Mouse (Mus musculus) T-helper 1 cell (primary cell): ENCODE data around the gene Nt5c1b.

Source experiments
- in situ Hi-C: fragments of 300-600 bp; cut with MboI, MseI; formaldehyde crosslinking; loops from one replicate; pipeline ENCODE4 v1.15.1; 2025; ENCODE audit warnings: high pct_unique_total_duplicates

The Nt5c1b gene

DNA sequence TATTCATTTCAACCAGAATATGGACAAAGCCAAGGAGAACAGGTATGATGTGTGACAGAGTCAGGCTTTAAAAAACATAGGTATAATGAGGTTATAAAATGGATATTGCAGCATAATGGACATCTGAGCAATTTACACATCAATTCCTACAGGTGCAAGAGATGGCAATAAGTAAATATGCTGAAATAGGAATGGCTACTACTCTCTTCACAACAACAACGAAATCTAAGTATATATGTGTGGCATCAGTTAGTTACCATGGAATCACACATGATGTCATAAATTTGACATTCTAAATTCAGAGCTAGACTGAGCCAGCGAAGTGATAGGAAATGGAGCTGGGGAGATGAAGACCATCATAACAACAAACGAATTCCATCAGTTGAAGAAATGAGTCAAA is at the start of gene Nt5c1b:
Nt5c1b (plus strand) TSS at position 301 of the 400 bp plus-strand sequence.
- in situ Hi-C loops = no loop called here

DNA sequence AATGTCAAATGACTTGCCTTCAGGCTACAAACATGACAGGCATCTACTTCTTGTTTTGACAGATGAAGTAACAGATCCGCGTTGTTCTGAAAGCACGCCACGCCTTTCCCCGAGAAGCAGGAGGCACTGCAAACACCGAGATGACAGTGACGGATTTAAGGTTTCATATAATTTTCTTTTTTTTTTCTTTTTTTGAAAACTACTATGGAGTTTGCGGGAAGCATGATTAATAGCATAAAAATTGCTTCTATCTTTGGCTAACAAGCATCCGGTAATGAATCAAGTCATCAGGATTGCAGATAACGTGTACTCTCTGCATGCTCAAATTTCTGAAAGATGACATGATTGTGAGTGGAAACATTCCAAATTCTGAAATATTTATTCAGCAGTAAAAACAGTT is 42.1 kb upstream of the Nt5c1b start:
- in situ Hi-C loops = no loop called here

GRCm38 (mm10) chr12:10329460-10329859 is 40.3 kb upstream of the Nt5c1b start:
- in situ Hi-C loops = no loop called here

DNA sequence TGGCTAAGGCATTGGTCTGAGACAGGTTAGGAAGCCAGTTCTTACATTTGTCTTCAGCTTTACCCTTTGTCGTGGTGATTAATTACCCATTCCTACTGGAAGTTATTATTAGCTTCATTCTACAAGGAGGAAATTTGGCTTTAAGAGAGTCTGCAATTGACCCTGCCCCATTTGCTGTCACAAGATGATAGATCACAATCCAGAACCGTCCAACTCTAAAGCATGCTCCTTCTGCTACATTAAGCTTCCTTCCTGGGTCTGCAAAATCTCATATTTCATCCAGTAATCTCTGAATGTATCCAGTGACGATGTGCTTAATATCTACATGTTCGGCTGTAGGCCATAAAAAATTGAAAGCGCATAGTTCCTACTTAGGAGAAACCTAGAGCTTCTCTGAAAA is 29.2 kb upstream of the Nt5c1b start:
- in situ Hi-C loops = no loop called here

- in situ Hi-C loops = no loop called here
Measured at GRCm38 (mm10) chr12:10350706-10351105, 19.1 kb upstream of the Nt5c1b start.

DNA sequence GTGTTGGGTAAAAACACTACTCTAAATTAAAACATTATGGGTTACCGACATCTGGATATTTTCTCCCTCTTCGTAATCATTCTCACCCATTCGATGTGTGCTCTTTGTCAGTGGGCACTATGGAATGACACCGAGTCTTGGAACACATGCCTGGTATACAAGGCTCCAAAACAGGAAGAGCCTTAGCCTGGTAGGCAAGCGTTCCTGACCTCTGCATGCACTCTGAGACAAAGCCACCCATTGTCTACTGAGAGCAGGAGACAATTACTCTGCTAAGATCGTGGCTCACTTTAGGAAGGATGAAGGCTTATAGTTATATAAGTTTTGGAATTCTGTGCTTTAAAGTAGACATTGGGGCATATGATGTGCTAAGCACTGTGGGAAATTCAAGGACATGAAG is 12.0 kb upstream of the Nt5c1b start:
- in situ Hi-C loops = no loop called here

GRCm38 (mm10) chr12:10390671-10391441 is 21.1 kb downstream of the Nt5c1b start, which contains the start of gene Rdh14:
Gene Rdh14 (plus strand): TSS chr12:10390772.
- in situ Hi-C loops = no loop called here

- in situ Hi-C loops = loop anchor here (10.0 kb wide), 1 partner anchor 584 kb away; no protein-coding TSS in a partner anchor
Measured at GRCm38 (mm10) chr12:10400788-10401187, 31.0 kb downstream of the Nt5c1b start.

GRCm38 (mm10) chr12:10402421-10403115 is 32.8 kb downstream of the Nt5c1b start:
- in situ Hi-C loops = loop anchor here (10.0 kb wide), 1 partner anchor 582 kb away; no protein-coding TSS in a partner anchor

GRCm38 (mm10) chr12:10410511-10411179 is 40.9 kb downstream of the Nt5c1b start:
- in situ Hi-C loops = no loop called here

DNA sequence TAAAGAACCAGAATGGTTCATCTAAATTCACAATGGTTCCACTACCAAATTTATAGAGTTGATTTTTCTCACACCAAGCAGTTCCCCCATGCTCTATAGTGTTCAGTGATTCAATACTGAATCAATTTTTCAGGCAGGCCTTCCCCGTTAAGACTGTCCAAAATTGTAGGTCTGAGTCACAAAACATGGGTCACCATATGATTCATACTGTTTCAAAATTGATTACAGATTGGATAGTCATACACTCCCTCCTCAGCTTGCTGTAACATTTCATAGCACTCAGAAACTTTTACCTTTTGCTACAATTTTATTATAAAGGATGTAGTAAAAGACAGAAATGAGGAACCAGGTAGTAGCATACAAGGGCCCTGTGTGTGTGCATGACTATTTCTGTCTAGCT is 41.7 kb downstream of the Nt5c1b start:
- in situ Hi-C loops = no loop called here

- in situ Hi-C loops = no loop called here
Measured at GRCm38 (mm10) chr12:10422347-10422746, 52.6 kb downstream of the Nt5c1b start.

DNA sequence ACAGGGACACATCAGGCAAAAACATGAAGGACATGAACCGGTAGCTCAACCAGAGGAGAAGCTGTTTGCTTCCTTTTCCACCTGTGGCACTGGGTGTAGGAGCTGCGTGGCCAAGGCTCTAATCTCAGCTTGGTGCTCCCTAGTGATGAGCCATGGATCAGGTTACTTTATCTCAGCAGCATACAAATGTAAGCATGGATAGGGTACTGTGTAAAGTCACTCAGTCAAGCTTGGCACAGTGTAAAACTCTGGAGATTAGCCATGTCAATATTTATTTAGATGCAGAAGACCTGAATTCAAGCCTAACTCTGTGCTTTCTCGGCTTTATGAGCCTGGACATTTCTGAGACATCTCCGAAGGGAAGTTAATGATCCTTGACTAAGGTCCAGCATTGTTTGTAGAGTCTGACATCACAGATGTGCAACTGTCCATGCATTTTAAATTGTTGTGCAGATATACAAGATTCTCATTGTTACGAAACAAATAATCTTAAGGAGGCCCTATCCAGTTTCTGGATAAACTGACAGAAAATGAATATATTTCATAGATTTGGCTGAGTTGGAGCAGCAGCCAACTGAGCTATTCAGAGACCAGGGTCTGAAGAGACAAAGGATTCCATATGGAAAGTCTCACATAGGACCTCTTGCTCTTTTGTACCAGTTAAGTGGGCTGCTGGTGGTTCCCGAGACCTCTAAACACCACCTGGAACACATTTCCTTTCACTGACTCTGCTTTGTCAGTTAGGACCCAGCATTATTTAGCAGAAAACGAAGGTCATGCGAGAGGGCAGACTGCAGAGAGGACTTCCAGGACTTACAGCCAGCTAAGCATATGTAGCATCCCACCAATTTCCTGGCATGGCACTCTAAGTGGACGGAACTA is 56.5 kb downstream of the Nt5c1b start:
- in situ Hi-C loops = no loop called here

DNA sequence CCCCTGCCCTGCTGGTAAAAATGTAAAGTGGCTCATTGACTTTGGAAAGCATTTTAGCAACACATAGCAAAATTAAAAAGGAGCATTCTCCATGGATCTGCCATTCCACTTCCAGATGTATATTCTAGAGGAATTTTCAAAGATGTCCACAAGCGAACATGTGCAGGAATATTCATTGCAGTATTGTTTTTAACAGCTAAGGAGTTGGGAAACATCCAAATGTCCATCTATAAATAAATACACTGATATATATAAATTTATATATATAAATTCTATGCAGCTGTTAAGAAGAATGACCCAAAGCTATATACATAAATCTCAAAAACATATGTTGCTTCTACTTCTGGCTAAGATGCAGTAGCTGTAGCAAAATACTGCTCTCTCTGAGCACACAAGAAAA is 61.2 kb downstream of the Nt5c1b start:
- in situ Hi-C loops = no loop called here

GRCm38 (mm10) chr12:10438054-10439001 is 68.6 kb downstream of the Nt5c1b start:
- in situ Hi-C loops = loop anchor here (5.0 kb wide), 1 partner anchor 1381 kb away; no protein-coding TSS in a partner anchor
